Comparison of ENCODE assay signal across 8 mouse cellular contexts in the genomic region with DNA sequence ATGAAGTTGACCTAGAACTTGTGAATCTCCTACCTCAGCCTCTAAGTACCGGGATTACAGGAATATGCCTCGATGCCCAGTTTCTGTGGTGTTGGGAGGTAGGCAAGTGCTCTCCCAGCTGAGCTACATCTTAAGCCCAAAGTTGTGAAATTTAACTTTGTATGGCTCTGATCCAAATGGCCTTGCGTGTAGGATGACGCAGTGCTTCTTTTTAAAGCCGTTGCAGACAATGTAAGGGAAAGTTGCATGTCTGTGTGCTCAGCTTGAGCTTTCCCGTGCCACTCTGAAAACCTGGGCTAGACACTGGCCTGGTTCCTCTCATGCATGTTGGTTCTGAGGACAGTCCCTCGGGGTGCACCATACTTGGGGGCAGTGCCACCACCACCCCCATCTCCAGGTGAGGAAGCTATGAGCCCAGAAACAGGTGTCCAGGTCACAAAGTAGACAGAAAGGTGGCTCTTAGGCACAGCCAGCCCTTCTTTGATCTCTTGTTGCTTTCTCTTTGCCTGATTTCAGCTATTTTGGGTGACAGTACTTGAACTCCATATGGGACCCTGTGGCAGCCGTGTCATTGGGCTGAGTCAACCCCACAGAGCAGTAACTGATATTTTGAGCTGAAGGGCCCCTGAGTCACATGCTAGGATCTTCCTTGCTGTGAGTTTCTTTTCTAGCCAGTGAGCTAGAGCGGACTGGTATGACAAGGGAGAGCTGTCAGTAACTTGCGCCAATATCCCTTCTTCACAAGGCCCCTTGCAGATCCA. TPM values are rescaled to one million over a fixed set of nuclear protein-coding genes. Genes with fewer than 3 reads are reported as not detected.
DNase-seq lines count a peak whose midpoint lies in the region; ATAC-seq and TF ChIP-seq lines count a peak whose summit lies in the region.

No protein-coding gene starts in this region.

- intact Hi-C loops in gastrocnemius, adult 2 months (cut with DNase I) = no loop called here
- intact Hi-C loops in gastrocnemius, postnatal 36 days (cut with DNase I) = no loop called here

- no peak for TF ChIP-seq POLR2A in limb, embryonic 14.5 days (IDR thresholded peaks at IDR 0.05; ENCODE audit: borderline replicate concordance, extremely low read depth, insufficient read depth, insufficient read length)

- no peaks in the 10 kb centered on the region for H3K36me3 ChIP-seq in embryonic facial prominence, embryonic 12.5 days
- H3K36me3 ChIP-seq in limb, embryonic 14.5 days (ENCODE audit: control insufficient read depth, insufficient read depth, low read length) = no peaks in the 10 kb centered on the region
- H3K36me3 ChIP-seq in splenic B cell, adult 2 months (ENCODE audit: control insufficient read depth, insufficient read depth, low read length, poor library complexity, severe bottlenecking) = no peaks in the 10 kb centered on the region

- 75% methylated on average over 10 of the region's 10 CpGs for WGBS in embryonic facial prominence, embryonic 12.5 days
- WGBS in limb, embryonic 14.5 days = 71% methylated on average over 10 of the region's 10 CpGs

- H3K27ac ChIP-seq in gastrocnemius, adult 2 months = peak overlapping the region; percentile 97
- H3K27ac ChIP-seq in embryonic facial prominence, embryonic 12.5 days = peak overlapping the region; percentile 75; the same call in 1 of the 2 replicates
- H3K27ac ChIP-seq in limb, embryonic 14.5 days (replicated peaks; ENCODE audit: low read depth, low read length) = peak overlapping the region; percentile 53

- no peak overlapping the region; the same call in 1 of the 2 replicates for H3K4me2 ChIP-seq in embryonic facial prominence, embryonic 12.5 days (replicated peaks)
- peak overlapping the region; percentile 36; the same call in 1 of the 2 replicates for H3K4me2 ChIP-seq in limb, embryonic 14.5 days (replicated peaks; ENCODE audit: low read depth, low read length, severe bottlenecking)

- H3K4me1 ChIP-seq in embryonic facial prominence, embryonic 12.5 days = peaks cover 25% of the 10 kb centered on the region
- H3K4me1 ChIP-seq in limb, embryonic 14.5 days (ENCODE audit: control insufficient read depth, insufficient read depth, low read length) = peaks cover 27% of the 10 kb centered on the region

- H3K27me3 ChIP-seq in embryonic facial prominence, embryonic 12.5 days = no peaks in the 10 kb centered on the region
- no peaks in the 10 kb centered on the region for H3K27me3 ChIP-seq in limb, embryonic 14.5 days (ENCODE audit: control insufficient read depth, insufficient read depth, low read length)
- H3K27me3 ChIP-seq in splenic B cell, adult 2 months (ENCODE audit: control insufficient read depth, insufficient read depth, low read length, poor library complexity, severe bottlenecking) = no peaks in the 10 kb centered on the region

- H3K9me3 ChIP-seq in embryonic facial prominence, embryonic 12.5 days = no peaks in the 10 kb centered on the region
- H3K9me3 ChIP-seq in limb, embryonic 14.5 days (ENCODE audit: control insufficient read depth, low read length) = no peaks in the 10 kb centered on the region

- 0 out of 2 replicates have a peak overlapping the region, but pooled peaks have one; percentile 4 for H3K9ac ChIP-seq in embryonic facial prominence, embryonic 12.5 days
- H3K9ac ChIP-seq in limb, embryonic 14.5 days (ENCODE audit: low read depth, low read length, severe bottlenecking) = no peak overlapping the region

- DNase-seq in gastrocnemius, adult 2 months = peak; percentile 48
- DNase-seq in gastrocnemius, postnatal 36 days = no peak
- peak; percentile 62 for DNase-seq in CD4-positive helper T cell, adult 2 months (ENCODE audit: low read depth, low spot score)
- DNase-seq in limb, embryonic 14.5 days (ENCODE audit: low spot score) = no peak
- DNase-seq in splenic B cell, adult 2 months (ENCODE audit: low read depth, low spot score) = peak; percentile 18
- DNase-seq in left cerebral cortex, adult 11 months (ENCODE audit: low spot score) = no peak
- DNase-seq in cerebellum, postnatal 10 days = no peak

- no peak for TF ChIP-seq CTCF in gastrocnemius, adult 2 months (IDR thresholded peaks at IDR 0.05)

- H3K4me3 ChIP-seq in gastrocnemius, adult 2 months = peak overlapping the region; percentile 65
- H3K4me3 ChIP-seq in embryonic facial prominence, embryonic 12.5 days = no peak overlapping the region
- no peak overlapping the region for H3K4me3 ChIP-seq in limb, embryonic 14.5 days (replicated peaks; ENCODE audit: low read length)

- no peak for ATAC-seq in embryonic facial prominence, embryonic 12.5 days (ENCODE audit: insufficient number of reproducible peaks, insufficient read depth, low FRiP score, low TSS enrichment)
- ATAC-seq in limb, embryonic 14.5 days (ENCODE audit: low FRiP score, low read depth) = no peak

RNA-seq across cellular contexts. Expression of a gene that starts 6.0 kb away (rescaled TPM):
- total RNA-seq in gastrocnemius, adult 2 months (2021) = 100 to 1,000 TPM; 102 to 108 TPM
- total RNA-seq in gastrocnemius, postnatal 36 days (2021) = 10 to 100 TPM; 74.6 to 80.1 TPM
- 45.7 and 48.0 TPM in 2 replicates for polyA plus RNA-seq in embryonic facial prominence, embryonic 12.5 days (2016; fragmentation: Nextera tagmentation; extraction: Ambion mirVana)
- 21.3 and 25.5 TPM in 2 replicates for polyA plus RNA-seq in limb, embryonic 14.5 days (2012; rRNA removed)
- 27.9 and 29.1 TPM in 2 replicates for polyA plus RNA-seq in limb, embryonic 14.5 days (2014; fragmentation: Nextera tagmentation; extraction: Ambion mirVana)

RNA-seq across cellular contexts. Expression of a gene that starts 13.4 kb away (rescaled TPM):
- 1 to 10 TPM; 7.3 to 7.4 TPM for total RNA-seq in gastrocnemius, adult 2 months (2021)
- total RNA-seq in gastrocnemius, postnatal 36 days (2021) = 1 to 10 TPM; 5.8 to 7.6 TPM
- 42.8 and 45.3 TPM in 2 replicates for polyA plus RNA-seq in embryonic facial prominence, embryonic 12.5 days (2016; fragmentation: Nextera tagmentation; extraction: Ambion mirVana)
- polyA plus RNA-seq in limb, embryonic 14.5 days (2012; rRNA removed) = 44.0 and 50.4 TPM in 2 replicates
- 53.7 and 54.3 TPM in 2 replicates for polyA plus RNA-seq in limb, embryonic 14.5 days (2014; fragmentation: Nextera tagmentation; extraction: Ambion mirVana)

RNA-seq across cellular contexts. Expression of a gene that starts 37.8 kb away (rescaled TPM):
- 1 to 10 TPM; 2.9 to 4.4 TPM for total RNA-seq in gastrocnemius, adult 2 months (2021)
- total RNA-seq in gastrocnemius, postnatal 36 days (2021) = 1 to 10 TPM; 5.5 to 6.8 TPM
- 68.9 and 69.4 TPM in 2 replicates for polyA plus RNA-seq in embryonic facial prominence, embryonic 12.5 days (2016; fragmentation: Nextera tagmentation; extraction: Ambion mirVana)
- 120 and 155 TPM in 2 replicates for polyA plus RNA-seq in limb, embryonic 14.5 days (2012; rRNA removed)
- 101 and 106 TPM in 2 replicates for polyA plus RNA-seq in limb, embryonic 14.5 days (2014; fragmentation: Nextera tagmentation; extraction: Ambion mirVana)

RNA-seq across cellular contexts. Expression of a gene that starts 51.4 kb away (rescaled TPM):
- total RNA-seq in gastrocnemius, adult 2 months (2021) = 1 to 10 TPM; 2.3 to 3.7 TPM
- total RNA-seq in gastrocnemius, postnatal 36 days (2021) = 1 to 10 TPM; 1.2 to 2.5 TPM
- 15.8 and 21.7 TPM in 2 replicates for polyA plus RNA-seq in embryonic facial prominence, embryonic 12.5 days (2016; fragmentation: Nextera tagmentation; extraction: Ambion mirVana)
- 5.3 and 5.8 TPM in 2 replicates for polyA plus RNA-seq in limb, embryonic 14.5 days (2012; rRNA removed)
- 13.2 and 13.8 TPM in 2 replicates for polyA plus RNA-seq in limb, embryonic 14.5 days (2014; fragmentation: Nextera tagmentation; extraction: Ambion mirVana)

RNA-seq across cellular contexts. Expression of a gene that starts 53.5 kb away (rescaled TPM):
- total RNA-seq in gastrocnemius, adult 2 months (2021) = 1 to 10 TPM in 1 of 2 experiments, under 1 TPM in 1; 0.97 to 1.2 TPM
- total RNA-seq in gastrocnemius, postnatal 36 days (2021) = 1 to 10 TPM in 1 of 2 experiments, under 1 TPM in 1; 0.71 to 1.3 TPM
- 7.0 and 8.4 TPM in 2 replicates for polyA plus RNA-seq in embryonic facial prominence, embryonic 12.5 days (2016; fragmentation: Nextera tagmentation; extraction: Ambion mirVana)
- polyA plus RNA-seq in limb, embryonic 14.5 days (2012; rRNA removed) = 7.1 and 8.5 TPM in 2 replicates
- 8.9 and 10.9 TPM in 2 replicates for polyA plus RNA-seq in limb, embryonic 14.5 days (2014; fragmentation: Nextera tagmentation; extraction: Ambion mirVana)

Comparison
In these comparisons a context has a peak if more than half of its experiments do, and no peak if none do; other contexts are left out.
1. DNase-seq: peak in gastrocnemius, adult 2 months (single experiment), CD4-positive helper T cell, adult 2 months (single experiment) and splenic B cell, adult 2 months (single experiment); none in gastrocnemius, postnatal 36 days (0 of 2), limb, embryonic 14.5 days (single experiment), left cerebral cortex, adult 11 months (single experiment) and cerebellum, postnatal 10 days (0 of 2).
2. Peak in every context shown above with its lines, with median percentiles within 50 percentile points of each other: H3K27ac ChIP-seq.